Mouse (Mus musculus): ENCODE data around the gene Kmo.

DNA sequence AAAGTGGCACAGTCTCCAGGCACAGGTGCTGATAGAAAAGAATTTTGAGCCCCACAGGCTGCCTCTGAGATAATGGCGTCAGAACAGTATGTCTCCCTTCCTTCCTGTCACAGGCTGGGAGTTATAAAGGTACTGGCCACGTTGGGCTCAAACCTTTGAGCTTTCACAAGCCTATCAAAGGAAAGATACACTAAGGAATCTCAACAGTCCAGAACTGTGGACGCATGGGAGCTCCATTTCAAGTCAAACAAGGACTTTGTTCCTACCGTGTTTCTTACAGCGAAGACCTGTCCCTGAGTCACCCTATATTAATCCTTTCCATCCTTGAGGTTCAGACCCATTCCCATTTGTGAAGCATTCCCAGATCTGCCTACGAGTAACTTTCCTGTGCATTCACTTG lies 57.3 kb downstream of the Kmo start:
- TF ChIP-seq POLR2A (IDR thresholded peaks at IDR 0.05; ENCODE audit: insufficient read depth, low read depth, low read length) (no peak), EP300 (IDR thresholded peaks at IDR 0.05; ENCODE audit: insufficient read depth, low read depth, low read length) (no peak)
